Mouse (Mus musculus): ENCODE results near the gene Dnah5.

DNA sequence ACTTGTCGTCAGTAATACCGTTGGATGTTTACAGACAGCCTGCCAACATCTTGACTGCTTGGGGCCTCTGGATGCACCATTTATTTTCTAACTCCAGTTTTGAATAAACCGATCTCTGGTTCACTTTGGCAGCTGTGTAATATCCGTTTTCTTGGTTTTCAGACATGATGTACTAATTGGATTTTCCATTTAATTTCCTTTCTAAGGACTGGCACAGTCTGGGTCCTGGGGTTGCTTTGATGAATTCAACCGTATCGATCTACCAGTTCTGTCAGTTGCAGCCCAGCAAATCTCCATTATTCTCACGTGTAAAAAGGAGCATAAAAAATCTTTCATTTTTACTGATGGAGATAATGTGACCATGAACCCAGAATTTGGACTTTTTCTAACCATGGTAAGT lies 123.4 kb downstream of the Dnah5 start:
- no peak for TF ChIP-seq CTCF (IDR thresholded peaks at IDR 0.05; ENCODE audit: borderline replicate concordance, insufficient read depth, low read length)
- no peak for TF ChIP-seq POLR2A (IDR thresholded peaks at IDR 0.05; ENCODE audit: low read depth, low read length)

All from embryonic fibroblast, embryonic 13.5 days (primary cell).